Mouse (Mus musculus) lung, postnatal 0 days (tissue): ENCODE data around the gene Adam19. TPM values are rescaled to one million over a fixed set of nuclear protein-coding genes. Genes with fewer than 3 reads are reported as not detected.

Experiments used
- ATAC-seq: fragments of 200-750 bp; cut with Nextera tagmentation; 2 replicates; pipeline ENCODE4 v1.8.0; 2017; ENCODE audit warnings: moderate library complexity
- DNase-seq: peaks from one replicate; pipeline ENCODE4 v3.0.0-alpha.2; 2016; ENCODE audit warnings: low spot score
- H3K27ac ChIP-seq: fragments of 300-500 bp; sonication (generic); 2 replicates; pipeline ENCODE4 v1.5.1; 2014; ENCODE audit warnings: antibody characterized with exemption, mild to moderate bottlenecking, low read length, mixed read lengths
- H3K27me3 ChIP-seq: fragments of 300-500 bp; sonication (generic); replicated peaks from 2 replicates; pipeline ENCODE4 v1.6.1; 2014; ENCODE audit warnings: low read length, mixed read lengths; ENCODE audit not compliant: insufficient read depth
- H3K36me3 ChIP-seq: fragments of 300-500 bp; sonication (generic); 2 replicates; pipeline ENCODE4 v1.6.1; 2014; ENCODE audit warnings: low read length, mixed read lengths; ENCODE audit not compliant: insufficient read depth
- H3K4me1 ChIP-seq: fragments of 300-500 bp; sonication (generic); 2 replicates; pipeline ENCODE4 v1.6.1; 2014; ENCODE audit warnings: antibody characterized with exemption, low read depth, low read length, mixed read lengths; ENCODE audit not compliant: insufficient read depth
- H3K4me2 ChIP-seq: fragments of 300-500 bp; sonication (generic); replicated peaks from 2 replicates; pipeline ENCODE4 v1.6.1; 2014; ENCODE audit warnings: low read depth, mild to moderate bottlenecking, low read length, moderate library complexity, mixed read lengths
- H3K4me3 ChIP-seq: fragments of 300-500 bp; sonication (generic); 2 replicates; pipeline ENCODE4 v1.5.1; 2014; ENCODE audit warnings: low read depth, low read length
- H3K9ac ChIP-seq: fragments of 300-500 bp; sonication (generic); replicated peaks from 2 replicates; pipeline ENCODE4 v1.6.1; 2014; ENCODE audit warnings: low read depth, mild to moderate bottlenecking
- H3K9me3 ChIP-seq: fragments of 300-500 bp; sonication (generic); 2 replicates; pipeline ENCODE4 v1.6.1; 2016; ENCODE audit warnings: low read length, mixed read lengths
- CTCF ChIP-seq: IDR thresholded peaks from 2 replicates; pipeline ENCODE4 v1.5.1; 2016; ENCODE audit warnings: antibody characterized with exemption, mild to moderate bottlenecking
- EP300 ChIP-seq: IDR thresholded peaks from 2 replicates; pipeline ENCODE4 v1.6.1; 2016; ENCODE audit warnings: antibody characterized with exemption, mild to moderate bottlenecking, control low read depth
- WGBS: fragments of 180-500 bp; shearing (Covaris S2); extraction: QIAGEN DNeasy Blood & Tissue Kit; methylation state at CpG from one replicate; pipeline ENCODE4 v1.1.7; 2014; 5-methylcytosine and 5-hydroxymethylcytosine counted together
- polyA plus RNA-seq: library from polyadenylated mRNA; unstranded; fragments of >200 nt; fragmentation: Nextera tagmentation; extraction: Ambion mirVana; gene quantifications from 2 replicates; pipeline ENCODE4 v1.2.1, GENCODE M21; 2015

Gene Adam19
- polyA plus RNA-seq, 1 experiment from 2014 or later = 11.4 TPM

DNA sequence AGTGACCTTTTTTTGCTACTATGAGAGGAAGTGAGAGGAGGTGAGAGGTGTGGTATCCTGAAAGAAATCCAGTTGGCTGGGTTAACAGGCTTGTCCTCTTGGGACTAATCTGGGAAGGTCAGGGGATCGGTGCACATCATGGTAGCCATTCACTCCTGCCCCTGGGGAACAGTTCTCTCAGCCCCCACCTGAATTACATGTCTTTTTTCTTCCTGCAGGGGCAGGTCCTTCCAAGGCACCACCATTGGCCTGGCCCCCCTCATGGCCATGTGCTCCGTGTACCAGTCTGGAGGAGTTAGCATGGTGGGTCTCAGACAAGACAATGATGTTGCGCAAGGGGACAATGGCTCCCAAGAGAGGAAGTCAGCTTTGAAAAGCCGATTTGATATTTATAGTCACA lies 67.1 kb downstream of the Adam19 start:
- no peak for DNase-seq
- H3K4me2 ChIP-seq = no peak overlapping the region
- H3K9me3 ChIP-seq = no peaks in the 10 kb centered on the region
- TF ChIP-seq EP300 (no peak), CTCF (no peak)
- no peak for ATAC-seq
- H3K27me3 ChIP-seq = no peaks in the 10 kb centered on the region
- no peaks in the 10 kb centered on the region; the same call in 1 of the 2 replicates for H3K36me3 ChIP-seq
- no peaks in the 10 kb centered on the region; the same call in 1 of the 2 replicates for H3K4me1 ChIP-seq
- peak overlapping the region; percentile 17; the same call in 1 of the 2 replicates for H3K27ac ChIP-seq
- H3K4me3 ChIP-seq = no peak overlapping the region
- WGBS = 71% methylated on average over 4 of the region's 4 CpGs
- H3K9ac ChIP-seq = no peak overlapping the region

- peak overlapping the region; percentile 17; the same call in 1 of the 2 replicates for H3K27ac ChIP-seq
- WGBS = 59% methylated on average over 8 of the region's 8 CpGs
- ATAC-seq (peak; percentile 74), DNase-seq (peak; percentile 84)
- TF ChIP-seq CTCF (no peak), EP300 (peak; percentile 92)
- H3K4me1 ChIP-seq = no peaks in the 10 kb centered on the region; the same call in none of the 2 replicates
- H3K36me3 ChIP-seq = no peaks in the 10 kb centered on the region; the same call in 1 of the 2 replicates
- H3K9me3 ChIP-seq = no peaks in the 10 kb centered on the region
- H3K4me3 ChIP-seq = no peak overlapping the region
- H3K27me3 ChIP-seq = no peaks in the 10 kb centered on the region
- no peak overlapping the region for H3K4me2 ChIP-seq
- H3K9ac ChIP-seq = no peak overlapping the region
Observed at GRCm38 (mm10) chr11:46123328-46123866, 67.6 kb downstream of the Adam19 start.

DNA sequence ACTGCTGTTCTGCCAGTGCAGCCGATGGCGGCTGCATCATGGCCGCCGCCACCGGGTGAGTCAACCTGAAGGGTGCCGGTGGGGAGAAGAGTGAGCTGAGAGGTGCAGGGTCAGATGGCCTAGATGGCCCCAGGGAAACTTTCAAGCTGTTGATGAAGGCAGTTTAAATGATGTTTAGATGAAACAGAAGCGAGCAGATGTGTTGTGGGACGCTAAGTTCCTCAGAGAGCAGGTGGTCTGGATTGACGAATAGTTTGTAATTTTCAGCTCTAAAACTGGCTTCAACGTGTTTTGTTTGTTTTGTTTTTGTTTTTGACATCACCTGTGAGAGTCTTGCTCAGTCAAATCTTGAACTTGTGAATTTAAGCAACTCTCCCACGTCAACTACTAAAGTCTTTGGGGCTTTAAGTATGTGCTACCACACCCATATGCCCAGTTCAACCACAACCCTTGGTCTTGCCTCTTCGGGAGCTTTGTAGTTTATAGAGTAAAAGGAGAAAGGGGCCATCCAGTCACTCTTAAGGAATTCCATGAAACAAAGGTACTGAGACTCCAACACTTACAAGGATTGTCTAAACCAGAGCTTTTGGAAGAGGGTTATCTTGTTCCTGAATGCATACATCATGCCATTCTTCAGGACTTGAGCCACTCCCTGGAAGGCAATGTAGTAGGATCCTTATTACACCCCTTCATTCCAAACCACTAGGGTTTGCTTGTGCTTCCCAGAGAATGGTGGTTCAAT lies 69.5 kb downstream of the Adam19 start:
- Histone ChIP-seq H3K4me1 (no peaks in the 10 kb centered on the region; the same call in none of the 2 replicates), H3K27ac (no peak overlapping the region), H3K9ac (no peak overlapping the region), H3K36me3 (no peaks in the 10 kb centered on the region; the same call in 1 of the 2 replicates), H3K4me2 (no peak overlapping the region), H3K4me3 (no peak overlapping the region), H3K9me3 (no peaks in the 10 kb centered on the region), H3K27me3 (no peaks in the 10 kb centered on the region)
- 86% methylated on average over 12 of the region's 12 CpGs for WGBS
- DNase-seq (no peak), ATAC-seq (no peak)
- TF ChIP-seq EP300 = no peak
- no peak for TF ChIP-seq CTCF

DNA sequence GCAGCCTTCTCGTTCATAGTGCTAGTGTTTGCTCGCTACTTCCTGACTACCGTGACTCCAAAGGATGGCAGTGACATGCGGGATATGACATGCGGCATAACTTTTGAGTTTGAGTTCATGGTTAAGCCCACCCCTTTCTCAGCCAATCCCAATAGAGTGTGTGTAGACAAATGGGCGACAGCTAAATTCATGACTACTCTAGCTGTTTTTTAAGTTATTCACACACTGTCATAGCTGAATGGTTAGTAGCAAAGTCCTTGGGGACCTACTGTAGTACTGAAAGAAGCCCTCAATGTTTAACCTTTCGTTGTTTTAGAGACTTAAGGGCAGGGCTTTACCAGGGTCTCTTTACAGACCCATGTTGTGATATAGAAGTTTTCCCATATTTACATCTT lies 70.0 kb downstream of the Adam19 start:
- no peak overlapping the region for H3K27ac ChIP-seq
- WGBS = 80% methylated on average over 7 of the region's 7 CpGs
- no peaks in the 10 kb centered on the region; the same call in none of the 2 replicates for H3K4me1 ChIP-seq
- no peak overlapping the region for H3K4me3 ChIP-seq
- H3K9me3 ChIP-seq = no peaks in the 10 kb centered on the region
- no peaks in the 10 kb centered on the region for H3K27me3 ChIP-seq
- TF ChIP-seq EP300 (no peak), CTCF (no peak)
- H3K4me2 ChIP-seq = no peak overlapping the region
- no peaks in the 10 kb centered on the region; the same call in 1 of the 2 replicates for H3K36me3 ChIP-seq
- no peak overlapping the region for H3K9ac ChIP-seq
- ATAC-seq (no peak), DNase-seq (no peak)

DNA sequence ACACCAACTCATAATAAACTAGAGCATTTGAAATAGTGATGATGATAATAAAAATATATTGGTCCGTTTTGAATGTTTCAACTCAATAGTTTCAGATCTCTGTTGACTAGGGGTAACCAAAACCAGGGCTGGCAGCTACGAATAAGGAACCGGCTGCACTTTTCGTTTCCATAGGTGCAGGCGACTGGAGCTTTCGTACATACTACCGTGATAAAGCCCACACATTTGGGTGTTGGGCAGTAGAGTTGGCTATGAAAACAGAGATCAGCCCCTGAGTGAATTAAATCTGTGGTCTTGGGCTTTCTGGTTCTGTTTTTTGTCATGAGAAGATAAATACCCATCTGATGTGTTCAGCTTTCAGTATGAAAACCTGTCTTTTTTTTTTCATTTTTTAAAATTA lies 70.5 kb downstream of the Adam19 start:
- Histone ChIP-seq H3K36me3 (no peaks in the 10 kb centered on the region; the same call in 1 of the 2 replicates), H3K4me3 (no peak overlapping the region), H3K27ac (no peak overlapping the region), H3K9ac (no peak overlapping the region), H3K9me3 (no peaks in the 10 kb centered on the region), H3K4me2 (no peak overlapping the region), H3K4me1 (no peaks in the 10 kb centered on the region; the same call in none of the 2 replicates), H3K27me3 (no peaks in the 10 kb centered on the region)
- no peak for TF ChIP-seq CTCF
- no peak for DNase-seq
- WGBS = 93% methylated on average over 7 of the region's 7 CpGs
- ATAC-seq = no peak

- Histone ChIP-seq H3K36me3 (no peaks in the 10 kb centered on the region; the same call in 1 of the 2 replicates), H3K9ac (no peak overlapping the region), H3K4me3 (no peak overlapping the region), H3K27me3 (no peaks in the 10 kb centered on the region), H3K4me2 (no peak overlapping the region), H3K4me1 (no peaks in the 10 kb centered on the region; the same call in none of the 2 replicates), H3K27ac (0 out of 2 replicates have a peak overlapping the region, but pooled peaks have one; percentile 43), H3K9me3 (no peaks in the 10 kb centered on the region)
- WGBS = 84% methylated on average over 11 of the region's 11 CpGs
- ATAC-seq (no peak), DNase-seq (no peak)
- no peak for TF ChIP-seq CTCF
Observed at GRCm38 (mm10) chr11:46126827-46127410, 71.1 kb downstream of the Adam19 start.
